Mouse (Mus musculus) limb, embryonic 14.5 days (tissue): ENCODE results near the gene E4f1. TPM values are rescaled to one million over a fixed set of nuclear protein-coding genes. Genes with fewer than 3 reads are reported as not detected.

ENCODE experiments used
- ATAC-seq: fragments of 200-750 bp; cut with Nextera tagmentation; 2 replicates; pipeline ENCODE4 v1.8.0; 2017; ENCODE audit warnings: low read depth, moderate number of reproducible peaks, moderate TSS enrichment; ENCODE audit not compliant: low FRiP score
- DNase-seq: peaks from one replicate; pipeline ENCODE4 v3.0.0-alpha.2; 2015; ENCODE audit warnings: low spot score
- H3K27ac ChIP-seq: fragments of 300-500 bp; sonication (generic); replicated peaks from 2 replicates; pipeline ENCODE4 v1.5.1; 2014; ENCODE audit warnings: low read depth, mild to moderate bottlenecking, low read length, moderate library complexity, mixed read lengths
- H3K27me3 ChIP-seq: fragments of 300-500 bp; sonication (generic); 2 replicates; pipeline ENCODE4 v1.6.1; 2014; ENCODE audit warnings: low read length, mixed read lengths; ENCODE audit not compliant: control insufficient read depth, insufficient read depth
- H3K36me3 ChIP-seq: fragments of 300-500 bp; sonication (generic); 2 replicates; pipeline ENCODE4 v1.6.1; 2014; ENCODE audit warnings: mild to moderate bottlenecking, low read length, moderate library complexity, mixed read lengths; ENCODE audit not compliant: control insufficient read depth, insufficient read depth
- H3K4me1 ChIP-seq: fragments of 300-500 bp; sonication (generic); 2 replicates; pipeline ENCODE4 v1.6.1; 2014; ENCODE audit warnings: antibody characterized with exemption, low read length, mixed read lengths; ENCODE audit not compliant: control insufficient read depth, insufficient read depth
- H3K4me2 ChIP-seq: fragments of 300-500 bp; sonication (generic); replicated peaks from 2 replicates; pipeline ENCODE4 v1.6.1; 2014; ENCODE audit warnings: low read depth, mild to moderate bottlenecking, low read length, moderate library complexity; ENCODE audit not compliant: severe bottlenecking
- H3K4me3 ChIP-seq: fragments of 300-500 bp; sonication (generic); replicated peaks from 2 replicates; pipeline ENCODE4 v1.5.1; 2014; ENCODE audit warnings: low read length
- H3K9ac ChIP-seq: fragments of 300-500 bp; sonication (generic); 2 replicates; pipeline ENCODE4 v1.6.1; 2014; ENCODE audit warnings: mild to moderate bottlenecking, low read depth, low read length, moderate library complexity; ENCODE audit not compliant: severe bottlenecking
- H3K9me3 ChIP-seq: fragments of 300-500 bp; sonication (generic); 2 replicates; pipeline ENCODE4 v1.6.1; 2016; ENCODE audit warnings: low read length; ENCODE audit not compliant: control insufficient read depth
- POLR2A ChIP-seq: fragments of 200-500 bp; IDR thresholded peaks from 2 replicates; pipeline ENCODE4 v1.8.0; 2012; ENCODE audit warnings: inconsistent platforms, mild to moderate bottlenecking, moderate library complexity, borderline replicate concordance; ENCODE audit not compliant: insufficient read depth, insufficient read length; ENCODE audit errors: extremely low read depth
- WGBS: fragments of 180-500 bp; shearing (Covaris S2); extraction: QIAGEN DNeasy Blood & Tissue Kit; methylation state at CpG from one replicate; pipeline ENCODE4 v1.1.7; 2014; 5-methylcytosine and 5-hydroxymethylcytosine counted together
- polyA plus RNA-seq, 2 experiments: library from polyadenylated mRNA; depleted of rRNA in 1 of 2; stranded (reverse) in 1 of 2; unstranded in 1 of 2; fragments of >200 nt; fragmentation: Nextera tagmentation in 1 of 2; extraction: Ambion mirVana in 1 of 2; gene quantifications; 2 replicates each; pipeline versions ENCODE4 v1.2.1 to v1.2.3; 2012 to 2014

Gene E4f1
- polyA plus RNA-seq, 2 experiments = 16.6 to 80.6 TPM

DNA sequence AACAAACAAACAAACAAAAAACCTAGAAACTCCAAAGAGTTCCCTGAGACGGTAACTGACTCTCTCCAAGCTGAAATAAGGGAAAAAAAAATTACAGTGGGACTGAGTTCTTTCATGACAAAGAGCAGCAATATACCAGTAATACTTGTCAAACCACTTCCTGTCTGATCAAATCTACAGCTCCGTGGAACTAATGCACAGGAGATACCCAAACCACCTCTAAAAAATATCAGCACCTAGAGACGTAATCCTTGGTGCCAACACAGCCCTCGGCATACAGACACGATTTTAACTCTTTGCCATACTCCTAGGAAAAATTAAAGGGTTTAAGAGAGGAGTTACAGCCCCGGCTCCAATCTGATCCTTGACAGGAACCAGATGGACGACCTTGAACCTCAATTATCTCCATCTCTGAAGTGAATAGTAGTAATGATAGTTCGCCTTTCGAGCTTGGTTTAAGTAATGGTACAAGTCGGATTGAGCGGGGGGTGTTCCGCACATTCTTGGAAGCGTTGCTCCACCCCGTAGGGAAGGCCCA lies 15.8 kb downstream of the E4f1 start:
- TF ChIP-seq POLR2A = no peak
- peaks cover 12% of the 10 kb centered on the region for H3K4me1 ChIP-seq
- H3K27me3 ChIP-seq = no peaks in the 10 kb centered on the region
- peak overlapping the region; percentile 68 for H3K4me2 ChIP-seq
- no peaks in the 10 kb centered on the region for H3K9me3 ChIP-seq
- H3K27ac ChIP-seq = peak overlapping the region; percentile 95
- peaks cover 23% of the 10 kb centered on the region for H3K36me3 ChIP-seq
- H3K9ac ChIP-seq = peak overlapping the region; percentile 89
- H3K4me3 ChIP-seq = peak overlapping the region; percentile 87
- 4% methylated on average over 14 of the region's 14 CpGs for WGBS
- ATAC-seq = no peak
- DNase-seq = peak; percentile 24

DNA sequence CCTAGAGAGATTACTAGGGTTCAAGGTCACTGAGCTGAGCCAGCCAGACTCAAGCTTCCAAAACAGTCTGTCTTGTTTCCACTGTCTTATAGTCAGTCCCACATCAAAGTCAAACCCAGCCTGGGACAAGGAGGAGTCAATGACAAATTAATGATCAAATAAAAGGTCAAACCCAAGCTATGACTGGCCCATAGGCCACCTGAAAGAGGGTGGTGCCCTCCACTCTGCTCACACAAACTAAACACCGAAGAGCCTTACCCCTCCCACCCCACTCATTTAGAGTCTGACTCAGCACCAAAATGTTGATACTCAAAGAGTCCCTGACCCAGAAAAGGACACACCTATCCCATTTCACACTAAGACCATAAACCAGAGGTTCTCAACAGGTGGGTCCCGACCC lies 16.7 kb downstream of the E4f1 start:
- no peaks in the 10 kb centered on the region for H3K27me3 ChIP-seq
- 73% methylated on average over 2 of the region's 2 CpGs for WGBS
- peaks cover 32% of the 10 kb centered on the region for H3K36me3 ChIP-seq
- no peak overlapping the region for H3K4me2 ChIP-seq
- TF ChIP-seq POLR2A = no peak
- H3K27ac ChIP-seq = no peak overlapping the region
- H3K9me3 ChIP-seq = no peaks in the 10 kb centered on the region
- H3K4me1 ChIP-seq = peaks cover 12% of the 10 kb centered on the region
- H3K4me3 ChIP-seq = no peak overlapping the region
- H3K9ac ChIP-seq = no peak overlapping the region
- ATAC-seq = no peak
- no peak for DNase-seq

- no peak overlapping the region for H3K9ac ChIP-seq
- no peak overlapping the region for H3K4me3 ChIP-seq
- WGBS = 90% methylated on average over 6 of the region's 6 CpGs
- H3K4me2 ChIP-seq = no peak overlapping the region
- H3K9me3 ChIP-seq = no peaks in the 10 kb centered on the region
- no peaks in the 10 kb centered on the region for H3K27me3 ChIP-seq
- H3K4me1 ChIP-seq = peaks cover 12% of the 10 kb centered on the region
- no peak for TF ChIP-seq POLR2A
- peaks cover 54% of the 10 kb centered on the region for H3K36me3 ChIP-seq
- no peak for ATAC-seq
- DNase-seq = no peak
- no peak overlapping the region for H3K27ac ChIP-seq
Observed at GRCm38 (mm10) chr17:24451220-24451619, 18.9 kb downstream of the E4f1 start.

DNA sequence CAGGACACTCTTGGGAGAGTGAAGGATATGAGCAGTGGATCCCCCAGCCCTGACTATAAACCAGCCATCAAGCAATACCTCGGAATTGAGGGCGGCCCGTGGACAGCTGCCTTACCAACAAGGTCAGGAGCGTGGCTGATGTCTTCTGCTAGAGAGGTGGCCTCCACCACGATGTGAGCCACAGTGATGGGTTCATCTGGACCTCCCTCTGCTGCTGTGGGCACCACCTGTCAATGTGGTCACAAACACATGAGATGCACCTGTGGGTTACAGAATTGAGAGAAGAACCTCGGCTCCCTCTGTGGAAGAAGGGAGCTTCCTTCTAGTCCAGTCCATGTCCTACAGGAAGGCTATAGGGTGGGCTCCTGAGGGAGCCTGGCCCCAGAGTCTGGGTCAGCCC lies 20.6 kb downstream of the E4f1 start:
- no peak overlapping the region for H3K4me2 ChIP-seq
- H3K27ac ChIP-seq = no peak overlapping the region
- WGBS = 89% methylated on average over 6 of the region's 6 CpGs
- H3K9ac ChIP-seq = no peak overlapping the region
- H3K36me3 ChIP-seq = peaks cover 71% of the 10 kb centered on the region
- DNase-seq = no peak
- peaks cover 12% of the 10 kb centered on the region for H3K4me1 ChIP-seq
- TF ChIP-seq POLR2A = no peak
- H3K4me3 ChIP-seq = no peak overlapping the region
- H3K9me3 ChIP-seq = no peaks in the 10 kb centered on the region
- H3K27me3 ChIP-seq = no peaks in the 10 kb centered on the region
- ATAC-seq = no peak

GRCm38 (mm10) chr17:24446590-24446989 lies 23.5 kb downstream of the E4f1 start:
- WGBS = 95% methylated on average over 8 of the region's 8 CpGs

GRCm38 (mm10) chr17:24443409-24443808 lies 26.7 kb downstream of the E4f1 start:
- Histone ChIP-seq H3K27ac (no peak overlapping the region), H3K27me3 (no peaks in the 10 kb centered on the region), H3K4me2 (no peak overlapping the region), H3K4me1 (no peaks in the 10 kb centered on the region), H3K9me3 (no peaks in the 10 kb centered on the region), H3K36me3 (peaks cover 86% of the 10 kb centered on the region), H3K9ac (no peak overlapping the region), H3K4me3 (no peak overlapping the region)
- WGBS = 95% methylated on average over 4 of the region's 4 CpGs
- TF ChIP-seq POLR2A = no peak
- DNase-seq = no peak
- ATAC-seq = no peak

More at GRCm38 (mm10) chr17:24446590-24446989, 23.5 kb downstream of the E4f1 start:
- DNase-seq = no peak
- TF ChIP-seq POLR2A = no peak
- no peak for ATAC-seq
- H3K4me1 ChIP-seq = no peaks in the 10 kb centered on the region
- no peak overlapping the region for H3K4me2 ChIP-seq
- H3K27ac ChIP-seq = no peak overlapping the region
- H3K9ac ChIP-seq = no peak overlapping the region
- H3K27me3 ChIP-seq = no peaks in the 10 kb centered on the region
- H3K9me3 ChIP-seq = no peaks in the 10 kb centered on the region
- peaks cover 96% of the 10 kb centered on the region for H3K36me3 ChIP-seq
- H3K4me3 ChIP-seq = no peak overlapping the region
